Mouse (Mus musculus) hindbrain, postnatal 0 days (tissue): Measurements from ENCODE around the gene Tchh. TPM values are rescaled to one million over a fixed set of nuclear protein-coding genes. Genes with fewer than 3 reads are reported as not detected.
A peak's percentile ranks its signal among the peaks of the same experiment; 100 is the strongest.

Experiments used
- ATAC-seq: fragments of 200-750 bp; cut with Nextera tagmentation; 2 replicates; pipeline ENCODE4 v1.8.0; 2017; ENCODE audit warnings: mild to moderate bottlenecking, moderate TSS enrichment, moderate library complexity
- DNase-seq: peaks from one replicate; pipeline ENCODE4 v3.0.0-alpha.2; 2015; ENCODE audit warnings: low spot score
- H3K27ac ChIP-seq: fragments of 300-500 bp; sonication (generic); 2 replicates; pipeline ENCODE4 v1.5.1; 2014; ENCODE audit warnings: mild to moderate bottlenecking
- H3K27me3 ChIP-seq: fragments of 300-500 bp; sonication (generic); 2 replicates; pipeline ENCODE4 v1.6.1; 2014; ENCODE audit warnings: low read length, mixed read lengths; ENCODE audit not compliant: insufficient read depth
- H3K36me3 ChIP-seq: fragments of 300-500 bp; sonication (generic); 2 replicates; pipeline ENCODE4 v1.6.1; 2014; ENCODE audit warnings: low read length, mixed read lengths; ENCODE audit not compliant: insufficient read depth
- H3K4me1 ChIP-seq: fragments of 300-500 bp; sonication (generic); 2 replicates; pipeline ENCODE4 v1.6.1; 2014; ENCODE audit warnings: antibody characterized with exemption, low read length, mixed read lengths; ENCODE audit not compliant: insufficient read depth
- H3K4me2 ChIP-seq: fragments of 300-500 bp; sonication (generic); 2 replicates; pipeline ENCODE4 v1.6.1; 2014; ENCODE audit warnings: low read depth, mild to moderate bottlenecking, low read length, moderate library complexity, mixed read lengths
- H3K4me3 ChIP-seq: fragments of 300-500 bp; sonication (generic); 2 replicates; pipeline ENCODE4 v1.5.1; 2014; ENCODE audit warnings: low read length
- H3K9ac ChIP-seq: fragments of 300-500 bp; sonication (generic); replicated peaks from 2 replicates; pipeline ENCODE4 v1.6.1; 2014; ENCODE audit warnings: mild to moderate bottlenecking, low read length, moderate library complexity, mixed read lengths
- H3K9me3 ChIP-seq: fragments of 300-500 bp; sonication (generic); 2 replicates; pipeline ENCODE4 v1.6.1; 2016; ENCODE audit warnings: low read length, mixed read lengths
- CTCF ChIP-seq: IDR thresholded peaks from 2 replicates; pipeline ENCODE4 v1.5.1; 2016; ENCODE audit warnings: antibody characterized with exemption, control low read depth, low read depth
- WGBS: fragments of 180-500 bp; shearing (Covaris S2); extraction: QIAGEN DNeasy Blood & Tissue Kit; methylation state at CpG from one replicate; pipeline ENCODE4 v1.1.7; 2014; 5-methylcytosine and 5-hydroxymethylcytosine counted together
- polyA plus RNA-seq: library from polyadenylated mRNA; unstranded; fragments of >200 nt; fragmentation: Nextera tagmentation; extraction: Ambion mirVana; gene quantifications from 2 replicates; pipeline ENCODE4 v1.2.1, GENCODE M21; 2015
- total RNA-seq: library from RNA; depleted of rRNA; stranded (reverse); fragments of >200 nt; gene quantifications from 2 replicates; pipeline ENCODE4 v1.2.3, GENCODE M21; 2014; rRNA removed

Tchh gene
- total RNA-seq (0.11 and 0.21 TPM in 2 replicates), polyA plus RNA-seq (2.0 and 2.5 TPM in 2 replicates)

- ATAC-seq (no peak), DNase-seq (no peak)
- H3K4me3 ChIP-seq: no peak within 1 kb of the TSS; the same call in 1 of the 2 replicates
- H3K27me3 ChIP-seq: peaks cover 16% of the 10 kb centered on the region
- WGBS: 91% methylated on average over 1 of the region's 1 CpGs
- no peak for TF ChIP-seq CTCF
- no peak within 1 kb of the TSS for H3K9ac ChIP-seq
- H3K27ac ChIP-seq: no peak within 1 kb of the TSS
- no peaks in the 10 kb centered on the region for H3K4me1 ChIP-seq
- no peaks in the 10 kb centered on the region for H3K36me3 ChIP-seq
- H3K4me2 ChIP-seq: peak within 1 kb of the TSS; percentile 92
- no peaks in the 10 kb centered on the region for H3K9me3 ChIP-seq
These were observed at the start of gene Tchh for GRCm38 (mm10) chr3:93442030-93442429. Gene Tchh (plus strand): TSS chr3:93442330.

- TF ChIP-seq CTCF: no peak
- Histone ChIP-seq H3K4me1 (no peaks in the 10 kb centered on the region), H3K4me3 (no peak within 1 kb of the TSS), H3K4me2 (no peak within 1 kb of the TSS), H3K27ac (no peak within 1 kb of the TSS), H3K27me3 (no peaks in the 10 kb centered on the region), H3K36me3 (no peaks in the 10 kb centered on the region), H3K9me3 (no peaks in the 10 kb centered on the region), H3K9ac (no peak within 1 kb of the TSS)
- 69% methylated on average over 2 of the region's 2 CpGs for WGBS
- DNase-seq (no peak), ATAC-seq (no peak)
These were observed 48.8 kb upstream of the Tchh start, which contains the start of gene Rptn for GRCm38 (mm10) chr3:93393366-93393765. Gene Rptn (plus strand): TSS chr3:93393699.

DNA sequence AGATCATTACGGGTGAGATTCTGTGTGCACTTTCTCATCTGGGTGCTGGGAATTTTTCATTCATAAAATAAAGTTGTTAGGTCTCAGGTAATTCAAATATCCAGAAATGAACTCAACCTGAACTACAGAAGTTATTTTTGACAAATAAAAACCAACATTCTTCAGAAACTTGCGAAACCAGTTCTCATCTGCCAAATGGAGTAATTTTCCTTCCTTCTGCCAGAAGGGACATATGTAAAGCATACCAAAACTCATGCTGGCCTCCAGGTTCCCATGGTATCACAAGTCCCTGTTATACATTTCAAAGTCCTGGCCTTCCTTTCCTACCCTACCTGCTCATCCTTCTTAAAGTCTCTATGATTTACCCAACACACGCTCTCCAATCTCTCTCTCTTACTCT is 38.2 kb upstream of the Tchh start:
- Histone ChIP-seq H3K4me2 (no peak overlapping the region), H3K27me3 (no peaks in the 10 kb centered on the region), H3K9me3 (no peaks in the 10 kb centered on the region), H3K4me1 (no peaks in the 10 kb centered on the region), H3K27ac (no peak overlapping the region), H3K4me3 (no peak overlapping the region), H3K9ac (no peak overlapping the region), H3K36me3 (no peaks in the 10 kb centered on the region)
- no peak for ATAC-seq
- WGBS: 97% methylated on average over 3 of the region's 3 CpGs
- no peak for DNase-seq
- TF ChIP-seq CTCF: no peak

DNA sequence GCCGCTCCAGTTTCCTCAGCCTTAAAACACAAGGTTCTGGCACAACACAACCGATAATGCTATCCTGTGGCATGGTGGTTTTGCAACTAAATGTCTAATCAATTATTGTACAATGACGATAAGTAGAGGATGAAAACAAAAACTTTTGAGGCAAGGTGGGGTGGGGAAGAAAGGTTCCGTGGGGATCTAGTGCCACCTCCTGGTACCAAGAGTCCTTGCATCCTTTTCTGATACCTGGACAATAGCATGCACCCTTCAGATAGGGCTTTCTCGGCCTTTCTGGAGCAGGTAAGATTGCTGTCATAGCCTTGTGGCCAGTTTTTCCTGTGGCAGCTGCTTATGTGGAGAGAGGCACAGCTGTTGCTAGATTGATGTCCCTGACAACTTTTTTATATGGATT is 35.1 kb upstream of the Tchh start:
- Histone ChIP-seq H3K9ac (no peak overlapping the region), H3K27ac (no peak overlapping the region), H3K9me3 (no peaks in the 10 kb centered on the region), H3K4me2 (no peak overlapping the region), H3K27me3 (no peaks in the 10 kb centered on the region), H3K4me1 (no peaks in the 10 kb centered on the region), H3K36me3 (no peaks in the 10 kb centered on the region), H3K4me3 (no peak overlapping the region)
- ATAC-seq (no peak), DNase-seq (peak; percentile 51)
- 32% methylated on average over 5 of the region's 5 CpGs for WGBS
- peak; percentile 87 for TF ChIP-seq CTCF

GRCm38 (mm10) chr3:93411905-93412304 is 30.2 kb upstream of the Tchh start:
- no peaks in the 10 kb centered on the region for H3K9me3 ChIP-seq
- H3K4me2 ChIP-seq: no peak overlapping the region
- H3K36me3 ChIP-seq: no peaks in the 10 kb centered on the region
- no peak for TF ChIP-seq CTCF
- ATAC-seq: no peak
- 16% methylated on average over 2 of the region's 2 CpGs for WGBS
- H3K4me3 ChIP-seq: no peak overlapping the region
- H3K27me3 ChIP-seq: no peaks in the 10 kb centered on the region
- no peak for DNase-seq
- H3K9ac ChIP-seq: no peak overlapping the region
- no peak overlapping the region for H3K27ac ChIP-seq
- H3K4me1 ChIP-seq: no peaks in the 10 kb centered on the region

DNA sequence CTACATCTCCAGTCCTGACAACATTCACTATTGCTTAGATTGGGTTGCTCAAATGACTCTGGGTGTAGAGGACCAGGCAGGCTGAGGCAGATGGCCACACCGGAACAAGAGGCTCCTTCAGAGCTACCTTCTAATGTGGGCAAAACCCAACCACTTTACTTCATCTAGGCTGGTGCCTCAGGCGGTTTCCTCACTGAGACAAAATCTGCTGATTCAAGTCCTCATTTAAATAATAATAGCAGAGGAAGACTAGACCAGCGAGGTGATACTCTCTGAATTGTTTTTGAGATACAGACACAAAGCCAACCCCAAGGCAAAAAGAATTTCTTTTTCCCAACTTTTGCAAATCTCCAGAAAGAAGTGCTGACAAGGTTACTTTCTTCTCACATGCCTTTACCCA is 10.5 kb upstream of the Tchh start:
- Histone ChIP-seq H3K27ac (no peak overlapping the region), H3K4me2 (no peak overlapping the region), H3K4me1 (no peaks in the 10 kb centered on the region), H3K9ac (no peak overlapping the region), H3K36me3 (no peaks in the 10 kb centered on the region), H3K4me3 (no peak overlapping the region), H3K9me3 (no peaks in the 10 kb centered on the region), H3K27me3 (no peaks in the 10 kb centered on the region)
- TF ChIP-seq CTCF: no peak
- no peak for DNase-seq
- ATAC-seq: no peak
- WGBS: 36% methylated on average over 3 of the region's 3 CpGs

DNA sequence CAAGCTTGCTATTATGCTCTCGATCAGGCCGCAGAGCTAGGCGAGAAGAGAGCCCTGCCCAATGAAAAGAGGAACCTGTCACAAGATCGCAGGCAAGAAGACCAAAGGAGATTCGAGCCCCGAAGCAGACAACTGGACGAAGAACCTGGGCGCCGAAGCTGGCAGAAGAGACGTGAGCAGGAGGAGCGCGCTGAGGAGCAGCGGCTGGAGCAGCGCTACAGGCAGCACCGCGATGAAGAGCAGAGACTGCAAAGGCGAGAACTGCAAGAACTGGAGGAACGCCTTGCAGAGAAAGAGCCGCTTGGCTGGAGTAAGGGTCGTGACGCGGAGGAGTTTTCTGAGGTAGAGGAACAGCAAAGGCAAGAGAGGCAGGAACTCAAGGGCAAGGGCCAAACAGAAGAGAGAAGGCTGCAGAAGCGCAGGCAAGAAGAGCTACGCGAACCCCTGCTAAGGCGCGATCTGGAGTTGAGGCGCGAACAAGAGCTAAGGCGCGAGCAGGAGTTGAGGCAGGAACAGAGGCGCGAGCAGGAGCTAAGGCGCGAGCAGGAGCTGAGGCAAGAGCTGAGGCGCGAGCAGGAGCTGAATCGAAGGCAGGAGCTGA is 1.5 kb downstream of the Tchh start:
- H3K27ac ChIP-seq: no peak overlapping the region; the same call in 1 of the 2 replicates
- peak overlapping the region; percentile 92 for H3K4me2 ChIP-seq
- ATAC-seq: no peak
- peak; percentile 32 for DNase-seq
- H3K9me3 ChIP-seq: no peaks in the 10 kb centered on the region
- peak overlapping the region; percentile 51 for H3K4me3 ChIP-seq
- no peak overlapping the region; the same call in 1 of the 2 replicates for H3K9ac ChIP-seq
- TF ChIP-seq CTCF: no peak
- H3K27me3 ChIP-seq: peaks cover 20% of the 10 kb centered on the region
- H3K36me3 ChIP-seq: no peaks in the 10 kb centered on the region
- under 1% methylated on average over 38 of the region's 38 CpGs for WGBS
- 0 out of 2 replicates have a peak, but pooled peaks cover 4% of the 10 kb centered on the region for H3K4me1 ChIP-seq
